Mouse (Mus musculus): ENCODE measurements at regions not wholly inside any gene's neighbourhood (a gene's known extent, or its start where the extent isn't known, plus 50 kb on each side); places are given as distances from the start of the nearest gene placed in this dataset.

- ATAC-seq (ENCODE audit: extremely low read depth, insufficient number of reproducible peaks, low FRiP score, poor library complexity, severe bottlenecking), result no peak
Observed at GRCm38 (mm10) chr7:68886173-68886572, 137.1 kb upstream of the Arrdc4 start.

- no peak for ATAC-seq (ENCODE audit: extremely low read depth, insufficient number of reproducible peaks, low FRiP score, poor library complexity, severe bottlenecking)
Observed at GRCm38 (mm10) chr7:68873008-68873407, 124.0 kb upstream of the Arrdc4 start.

- ATAC-seq (ENCODE audit: extremely low read depth, insufficient number of reproducible peaks, low FRiP score, poor library complexity, severe bottlenecking), result no peak
Observed at GRCm38 (mm10) chr7:68864322-68865031, 115.4 kb upstream of the Arrdc4 start.

DNA sequence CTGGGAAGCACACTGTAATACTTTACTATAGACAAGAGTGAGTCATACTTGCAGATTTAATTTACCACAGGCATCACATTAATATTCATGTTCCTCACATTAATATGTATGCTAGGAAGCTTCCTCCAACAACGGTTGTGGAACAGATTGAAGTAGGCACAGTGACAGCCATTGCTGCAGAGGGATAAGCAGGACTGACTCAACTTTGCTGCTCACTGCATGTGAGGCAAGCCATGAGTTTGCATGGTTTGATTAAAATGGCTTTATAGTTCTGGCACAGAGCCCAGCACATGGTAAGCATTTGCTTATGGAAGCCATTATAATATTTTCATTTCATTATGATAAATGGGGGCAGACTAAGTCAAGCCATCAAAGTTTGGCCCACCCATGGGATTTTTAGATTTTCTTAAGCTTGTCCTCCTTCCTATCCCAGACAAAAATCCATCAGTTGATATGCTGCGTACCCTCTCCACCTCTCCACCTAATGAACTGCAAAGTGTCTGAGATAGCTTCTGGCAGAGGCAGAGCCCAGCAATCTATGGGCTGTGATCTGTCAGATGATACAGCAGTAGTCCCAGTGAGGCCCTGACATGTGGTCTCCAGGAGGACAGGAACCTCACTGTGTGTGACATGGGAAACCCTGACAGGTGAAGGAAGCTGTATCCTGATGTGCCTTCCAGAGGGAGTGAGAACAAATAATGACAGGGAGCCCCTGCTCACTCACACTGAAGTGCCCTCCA lies 109.6 kb upstream of the Arrdc4 start:
- ATAC-seq (ENCODE audit: extremely low read depth, insufficient number of reproducible peaks, low FRiP score, poor library complexity, severe bottlenecking), result no peak

- no peak for ATAC-seq (ENCODE audit: extremely low read depth, insufficient number of reproducible peaks, low FRiP score, poor library complexity, severe bottlenecking)
Observed at GRCm38 (mm10) chr7:68851981-68852575, 103.0 kb upstream of the Arrdc4 start.

- ATAC-seq (ENCODE audit: extremely low read depth, insufficient number of reproducible peaks, low FRiP score, poor library complexity, severe bottlenecking), result no peak
Observed at GRCm38 (mm10) chr7:68844606-68845005, 95.6 kb upstream of the Arrdc4 start.

DNA sequence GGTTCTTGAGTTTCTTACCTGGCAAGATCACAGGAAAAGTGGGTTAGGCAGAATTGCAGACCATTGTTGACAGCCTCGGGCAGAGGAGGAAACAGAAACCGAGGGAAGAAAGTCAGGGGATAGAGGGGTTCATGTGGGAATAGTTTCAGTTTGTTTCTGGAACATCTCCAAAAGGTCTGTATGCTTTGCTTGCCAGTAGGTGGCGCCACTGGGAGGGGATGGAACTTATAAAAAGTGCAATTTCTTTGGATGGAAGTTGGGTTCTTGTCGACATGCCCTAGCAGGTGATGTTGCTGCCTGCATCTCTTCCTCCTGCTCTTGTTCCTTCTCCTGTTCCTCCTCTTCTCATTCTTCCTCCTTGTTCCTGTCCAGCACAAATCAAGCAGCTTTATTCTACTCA lies 94.3 kb upstream of the Arrdc4 start:
- ATAC-seq (ENCODE audit: extremely low read depth, insufficient number of reproducible peaks, low FRiP score, poor library complexity, severe bottlenecking), result no peak

- no peak for ATAC-seq (ENCODE audit: extremely low read depth, insufficient number of reproducible peaks, low FRiP score, poor library complexity, severe bottlenecking)
Observed at GRCm38 (mm10) chr7:68833977-68834791, 85.1 kb upstream of the Arrdc4 start.

GRCm38 (mm10) chr7:68833517-68833916 lies 84.5 kb upstream of the Arrdc4 start:
- no peak for ATAC-seq (ENCODE audit: extremely low read depth, insufficient number of reproducible peaks, low FRiP score, poor library complexity, severe bottlenecking)

- ATAC-seq (ENCODE audit: extremely low read depth, insufficient number of reproducible peaks, low FRiP score, poor library complexity, severe bottlenecking), result peak; percentile 77
Observed at GRCm38 (mm10) chr7:68829861-68830260, 80.8 kb upstream of the Arrdc4 start.

DNA sequence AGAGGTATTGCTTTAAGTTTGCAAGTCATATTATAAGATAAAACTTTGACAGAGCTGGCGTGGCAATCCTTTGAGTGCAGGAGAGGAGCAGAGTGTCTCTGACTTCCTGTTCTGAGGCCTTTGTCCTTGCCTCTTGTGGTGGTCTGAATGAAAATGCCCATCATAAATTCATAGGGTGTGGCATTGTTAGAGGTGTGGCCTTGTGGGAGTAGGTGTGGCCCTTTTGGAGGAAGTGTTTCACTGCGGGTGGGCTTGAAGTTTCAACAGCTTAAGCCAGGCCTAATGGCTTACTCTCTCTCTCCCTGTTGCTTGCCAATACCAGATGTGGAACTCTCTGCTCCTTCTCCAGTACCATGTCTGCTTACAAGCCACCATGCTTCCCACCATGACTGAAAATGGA lies 75.4 kb upstream of the Arrdc4 start:
- no peak for ATAC-seq (ENCODE audit: extremely low read depth, insufficient number of reproducible peaks, low FRiP score, poor library complexity, severe bottlenecking)

GRCm38 (mm10) chr7:68823646-68824045 lies 74.6 kb upstream of the Arrdc4 start:
- no peak for ATAC-seq (ENCODE audit: extremely low read depth, insufficient number of reproducible peaks, low FRiP score, poor library complexity, severe bottlenecking)

DNA sequence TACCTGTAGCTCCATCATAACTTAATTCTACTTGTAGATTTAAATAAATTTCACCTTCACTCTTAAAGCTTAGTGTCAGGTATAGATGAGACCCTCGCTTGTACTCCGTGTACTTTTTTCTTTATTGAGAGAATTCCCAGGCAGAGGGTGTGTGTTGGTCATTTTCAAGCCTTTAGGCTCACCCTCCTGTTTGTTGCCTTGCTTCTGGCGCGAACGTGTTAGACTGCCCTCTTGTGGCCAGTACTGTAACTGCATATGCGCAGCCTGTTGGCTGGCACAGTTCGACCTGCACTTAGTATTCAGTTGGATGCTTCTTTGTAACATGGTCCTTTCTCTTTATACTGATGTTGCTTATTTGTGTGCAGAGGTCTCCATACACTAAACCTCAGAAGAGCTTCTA lies 74.1 kb upstream of the Arrdc4 start:
- ATAC-seq (ENCODE audit: extremely low read depth, insufficient number of reproducible peaks, low FRiP score, poor library complexity, severe bottlenecking), result peak; percentile 86

DNA sequence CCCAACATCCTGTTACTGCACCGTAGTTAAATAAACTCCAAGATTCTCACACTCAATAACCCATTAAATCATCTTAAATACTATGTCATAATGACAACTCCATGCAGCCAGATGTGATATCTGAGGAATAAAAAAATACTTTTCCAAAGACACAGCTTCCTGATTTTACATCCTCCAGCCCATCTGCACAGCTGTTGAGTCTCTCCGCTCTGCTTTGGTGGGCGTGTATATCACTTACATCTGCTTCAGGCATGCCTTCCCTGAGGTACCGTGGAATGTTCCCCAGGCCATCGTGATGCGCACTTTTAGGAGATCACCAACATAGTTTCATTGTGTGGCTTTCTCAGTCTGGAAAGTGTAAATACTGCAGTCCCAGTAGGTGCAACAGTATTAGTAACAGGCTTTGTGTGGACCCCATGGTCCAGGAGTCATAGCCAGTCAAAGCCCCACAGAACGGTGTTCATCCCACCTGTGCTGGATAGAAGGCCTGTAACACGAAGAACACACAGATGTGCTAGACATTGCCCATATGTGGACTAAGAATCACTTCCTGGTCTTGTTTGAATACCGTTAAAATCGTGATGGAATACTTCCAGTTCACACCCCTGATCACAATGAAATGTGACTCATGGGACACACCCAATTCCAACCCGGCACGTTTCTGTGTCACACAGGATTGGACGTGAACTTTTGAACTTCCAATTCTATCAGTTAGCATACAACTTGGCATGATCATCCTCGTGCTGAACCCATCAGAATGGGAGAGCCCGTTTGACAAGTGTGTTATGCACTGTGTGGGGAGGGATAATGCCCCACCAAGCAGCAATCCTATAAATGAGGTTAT lies 66.0 kb upstream of the Arrdc4 start:
- ATAC-seq (ENCODE audit: extremely low read depth, insufficient number of reproducible peaks, low FRiP score, poor library complexity, severe bottlenecking), result no peak

GRCm38 (mm10) chr7:68809782-68810181 lies 60.7 kb upstream of the Arrdc4 start:
- no peak for ATAC-seq (ENCODE audit: extremely low read depth, insufficient number of reproducible peaks, low FRiP score, poor library complexity, severe bottlenecking)
